Mouse (Mus musculus) cortical plate, adult 2 months (tissue): ENCODE measurements around the gene Atp6v1c2.

Experiments
- CTCF ChIP-seq: fragments of 200-500 bp; IDR thresholded peaks from 2 replicates; pipeline ENCODE4 v1.5.1; 2011; ENCODE audit warnings: mild to moderate bottlenecking, control low read depth, low read length; ENCODE audit not compliant: insufficient read depth; ENCODE audit errors: extremely low read depth
- POLR2A ChIP-seq: fragments of 200-500 bp; IDR thresholded peaks from 2 replicates; pipeline ENCODE4 v1.6.1; 2011; ENCODE audit warnings: mild to moderate bottlenecking, low read length, control low read depth; ENCODE audit not compliant: insufficient read depth; ENCODE audit errors: extremely low read depth

DNA sequence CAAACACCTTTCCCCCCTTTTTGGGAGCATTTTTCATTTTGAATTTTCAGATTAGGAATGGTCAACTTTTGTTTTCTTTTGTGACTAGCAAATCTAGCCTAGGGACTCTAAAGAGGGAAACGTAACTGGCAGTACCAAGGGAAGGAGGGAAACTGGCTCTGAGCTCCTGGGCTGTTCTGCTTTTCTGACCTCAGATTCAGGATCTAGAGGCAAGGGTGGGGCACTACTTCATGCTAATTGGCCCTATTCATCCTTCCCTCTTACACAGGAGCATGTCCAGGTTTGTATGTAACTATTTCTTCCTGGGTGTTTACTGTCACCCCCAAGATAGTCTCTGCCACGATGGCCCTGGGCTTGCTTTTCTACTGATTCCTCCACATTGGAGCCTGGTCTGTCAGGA, 32.3 kb downstream of the Atp6v1c2 start:
- TF ChIP-seq POLR2A (no peak), CTCF (no peak)
